Mouse (Mus musculus) left cerebral cortex, adult 6 months (tissue): ENCODE results near the gene Rpp25l. TPM values are rescaled to one million over a fixed set of nuclear protein-coding genes. Genes with fewer than 3 reads are reported as not detected.

Experiments
- long read RNA-seq, 2 experiments: library from polyadenylated mRNA; unstranded; transcript quantifications; one replicate each; pipeline ENCODE4 v2.0.0; 2019 to 2020
- polyA plus RNA-seq: library from polyadenylated mRNA; unstranded; fragments of <200 nt; fragmentation: Nextera tagmentation; gene quantifications from 2 replicates; pipeline ENCODE4 v1.2.3, GENCODE M21; 2021

Gene Rpp25l
- 58.7 and 59.1 TPM in 2 replicates for polyA plus RNA-seq
- long read RNA-seq, experiment 1, transcript Rpp25l-201 (2 exons, 856 nt), result major isoform, 12 of 25 reads
- long read RNA-seq, experiment 1, partial matches to known transcripts, result 0 of 25 reads
- long read RNA-seq, experiment 1, other reads (novel, unspliced or antisense), result 13 of 25 reads
- long read RNA-seq, experiment 2, transcript Rpp25l-201 (2 exons, 856 nt), result major isoform, 43 of 49 reads
- long read RNA-seq, experiment 2, partial matches to known transcripts, result 0 of 49 reads
- long read RNA-seq, experiment 2, other reads (novel, unspliced or antisense), result 6 of 49 reads

GRCm38 (mm10) chr4:41713197-41714067 lies at the start of gene Rpp25l:
Gene Rpp25l, minus strand, starts transcription at chr4:41713534.

GRCm38 (mm10) chr4:41755338-41756305 lies 42.3 kb upstream of the Rpp25l start, which contains the start of gene Sigmar1:
Gene Sigmar1, minus strand, starts transcription at chr4:41756157.

GRCm38 (mm10) chr4:41754797-41755337 lies 41.5 kb upstream of the Rpp25l start, which contains the start of gene Galt:
Gene Galt, plus strand, starts transcription at chr4:41755228.

GRCm38 (mm10) chr4:41731052-41731765 lies 17.9 kb upstream of the Rpp25l start, which contains the start of gene Arid3c:
Gene Arid3c, minus strand, starts transcription at chr4:41731142.

GRCm38 (mm10) chr4:41722918-41723351 lies 9.6 kb upstream of the Rpp25l start, which contains the start of gene Dctn3:
Gene Dctn3, minus strand, starts transcription at chr4:41723170.

GRCm38 (mm10) chr4:41699783-41700182 lies 13.6 kb downstream of the Rpp25l start, which contains the start of gene Il11ra1:
Gene Il11ra1, plus strand, starts transcription at chr4:41699989.

GRCm38 (mm10) chr4:41696930-41697841 lies 16.1 kb downstream of the Rpp25l start, which contains the start of gene Cntfr:
Gene Cntfr, minus strand, starts transcription at chr4:41697089.

Other genes starting within 250 kb of the Rpp25l start
- 0.27 and 0.65 TPM in 2 replicates for gene Kif24, start 248.6 kb downstream of the Rpp25l start, polyA plus RNA-seq
- 88.6 and 102 TPM in 2 replicates for gene Nudt2, start 248.4 kb downstream of the Rpp25l start, polyA plus RNA-seq
- gene AI464131, start 210.5 kb downstream of the Rpp25l start, polyA plus RNA-seq, result 14.3 and 15.9 TPM in 2 replicates
- 6.9 and 10.6 TPM in 2 replicates for gene 1110017D15Rik, start 196.2 kb downstream of the Rpp25l start, polyA plus RNA-seq
- gene Fam219a, start 144.0 kb downstream of the Rpp25l start, polyA plus RNA-seq, result 19.0 and 30.9 TPM in 2 replicates
- gene Dnaic1, start 143.8 kb downstream of the Rpp25l start, polyA plus RNA-seq, result 4.4 and 6.1 TPM in 2 replicates
- gene Enho, start 73.2 kb downstream of the Rpp25l start, polyA plus RNA-seq, result 60.8 and 85.8 TPM in 2 replicates
- gene Cntfr, start 16.4 kb downstream of the Rpp25l start, polyA plus RNA-seq, result 9.3 and 54.4 TPM in 2 replicates
- gene Il11ra1, start 13.5 kb downstream of the Rpp25l start, polyA plus RNA-seq, result 44.0 and 45.9 TPM in 2 replicates
- 305 and 362 TPM in 2 replicates for gene Dctn3, start 9.6 kb upstream of the Rpp25l start, polyA plus RNA-seq
- 0.15 and 0.20 TPM in 2 replicates for gene Arid3c, start 17.6 kb upstream of the Rpp25l start, polyA plus RNA-seq
- 67.8 and 70.7 TPM in 2 replicates for gene Galt, start 41.7 kb upstream of the Rpp25l start, polyA plus RNA-seq
- 28.7 and 53.6 TPM in 2 replicates for gene Sigmar1, start 42.6 kb upstream of the Rpp25l start, polyA plus RNA-seq
- 559 and 584 TPM in 2 replicates for gene Ccl27a, start 60.7 kb upstream of the Rpp25l start, polyA plus RNA-seq
- gene Gm21541, start 190.1 kb upstream of the Rpp25l start, polyA plus RNA-seq, result 4.5 TPM in 1 of 2 replicates, not detected in the other
- 12.6 and 24.4 TPM in 2 replicates for gene Gm20878, start 228.0 kb upstream of the Rpp25l start, polyA plus RNA-seq